Mouse (Mus musculus): Measurements from ENCODE around the gene Ms4a6d.
"Not testable (repeated sequence)": the region's sequence is repeated elsewhere in the genome, so short reads cannot be mapped to it uniquely, and the experiment has no call there.

The Ms4a6d gene

DNA sequence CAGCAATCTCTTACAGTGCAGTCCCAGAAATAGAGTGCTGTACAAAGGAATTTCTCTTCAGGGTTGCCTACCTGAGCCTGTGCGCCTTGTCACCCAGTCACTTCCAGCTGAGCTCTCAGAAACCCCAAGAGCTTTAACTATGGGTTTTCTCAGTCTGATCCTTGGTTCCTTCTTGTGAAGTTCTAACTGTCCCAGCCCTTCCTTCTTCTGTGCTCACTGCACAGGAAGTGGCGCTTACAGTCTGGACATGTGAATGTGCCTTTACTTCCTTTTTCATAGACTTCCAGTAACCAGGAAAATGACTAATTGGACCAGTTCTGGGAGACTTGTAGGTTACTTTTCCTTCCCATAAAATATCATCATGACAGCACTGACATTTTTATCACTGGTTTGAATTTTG, at the start of gene Ms4a6d:
Gene Ms4a6d, minus strand, starts transcription at position 247 of the 400 bp plus-strand sequence.
- no peak for DNase-seq

DNA sequence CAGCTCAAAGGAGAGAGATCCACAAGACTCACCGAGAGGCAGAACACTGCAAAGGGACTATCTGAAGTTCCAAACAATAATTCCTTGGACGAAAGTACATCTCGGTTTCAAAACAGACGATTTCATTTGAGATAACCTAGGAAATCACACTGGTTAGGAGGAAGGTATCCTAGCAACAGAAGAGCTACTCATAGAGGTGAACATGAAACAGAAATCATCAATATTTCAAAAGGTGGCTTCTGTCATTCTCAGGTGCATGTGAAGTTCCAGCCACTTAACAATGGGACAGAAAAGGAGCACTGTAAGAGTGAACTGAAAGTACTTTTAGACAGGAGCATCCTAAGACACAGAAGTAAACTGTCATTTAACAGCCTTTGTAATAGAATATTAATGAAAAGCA, 44.9 kb upstream of the Ms4a6d start:
- DNase-seq: no peak

GRCm38 (mm10) chr19:11646166-11646565, 41.5 kb upstream of the Ms4a6d start:
- no peak for DNase-seq

DNA sequence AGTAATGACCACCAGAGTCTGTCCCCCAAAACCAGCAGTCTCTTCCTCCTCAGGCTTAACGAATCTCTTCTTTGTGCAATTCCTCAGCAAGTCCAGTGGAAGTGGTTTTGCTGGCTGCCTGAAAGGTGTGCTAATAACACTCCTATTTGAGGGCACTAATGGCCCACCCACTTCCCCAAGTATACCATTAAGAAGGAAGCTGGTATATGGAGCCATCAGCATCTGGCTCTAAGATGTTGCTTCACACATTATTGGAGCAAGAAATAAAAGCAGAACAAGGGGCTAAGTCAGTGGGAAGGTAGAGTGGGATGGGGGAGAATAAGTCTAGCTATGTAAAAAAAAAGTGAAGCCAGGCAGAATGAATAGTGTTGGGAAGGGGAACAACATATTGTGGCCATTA, 36.1 kb upstream of the Ms4a6d start, which contains the start of gene Ms4a3:
Gene Ms4a3, minus strand, starts transcription at position 120 of the 400 bp plus-strand sequence.
- no peak for DNase-seq

- no peak for DNase-seq
These were observed 34.4 kb upstream of the Ms4a6d start for GRCm38 (mm10) chr19:11639038-11639437.

DNA sequence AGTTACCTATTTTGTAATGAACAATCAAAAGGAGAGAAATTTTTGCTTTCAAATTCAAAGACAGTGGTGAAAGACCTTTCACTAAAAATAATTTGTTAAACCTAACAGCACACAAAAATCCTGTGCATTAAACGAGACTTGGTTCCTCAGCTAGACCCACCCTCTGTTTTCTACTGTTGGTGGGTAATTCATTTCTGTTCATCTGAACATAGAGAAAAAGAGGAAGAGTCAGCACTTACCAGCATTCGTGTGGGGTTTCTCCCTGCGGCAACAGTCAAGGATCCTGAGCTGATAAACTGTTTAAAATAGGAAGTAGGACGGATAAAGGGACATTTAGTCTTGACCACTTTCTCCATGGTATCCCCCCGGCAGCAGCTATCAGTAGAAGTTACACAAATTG, 30.9 kb upstream of the Ms4a6d start:
- no peak for DNase-seq

DNA sequence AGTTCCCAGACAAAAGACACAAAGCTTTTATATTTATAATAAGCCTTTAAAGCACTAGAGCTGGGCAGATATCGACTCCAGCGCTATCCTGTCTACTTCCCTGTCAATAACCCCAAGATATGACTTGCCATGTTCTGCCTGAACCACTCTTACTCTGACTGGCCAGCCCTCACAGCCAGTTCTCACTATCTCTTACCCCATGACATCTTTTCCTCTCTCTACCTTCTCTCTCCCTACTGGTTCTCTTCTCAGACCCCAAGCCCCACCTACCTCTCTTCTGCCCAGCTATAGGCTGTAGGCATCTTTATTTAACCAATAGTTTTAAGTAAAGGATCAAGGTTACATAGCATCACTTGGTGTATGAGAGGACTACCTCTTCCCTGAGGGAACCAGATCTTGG, 29.7 kb upstream of the Ms4a6d start:
- DNase-seq: no peak

- no peak for DNase-seq
These were observed 29.1 kb upstream of the Ms4a6d start for GRCm38 (mm10) chr19:11633732-11634131.

DNA sequence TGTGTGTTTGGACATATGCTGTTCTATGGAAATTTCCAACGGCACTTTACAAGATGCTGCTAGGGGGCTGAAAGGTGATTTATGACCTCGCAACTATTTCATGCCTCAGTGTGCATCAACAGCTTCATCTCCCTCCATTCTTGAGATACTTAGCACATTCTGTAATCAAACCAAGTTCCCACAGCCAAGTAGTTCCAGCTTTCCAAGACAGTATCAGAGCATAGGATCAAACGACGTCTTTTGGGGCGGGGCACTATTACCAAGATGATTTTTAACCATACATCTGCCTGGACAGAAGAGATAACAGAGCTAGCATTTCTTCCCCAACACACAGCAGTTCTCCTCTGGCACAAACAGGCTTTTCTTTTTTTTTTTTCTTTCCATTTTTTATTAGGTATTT, 20.6 kb upstream of the Ms4a6d start:
- DNase-seq: no peak

- no peak for DNase-seq
These were observed 20.2 kb upstream of the Ms4a6d start for GRCm38 (mm10) chr19:11624800-11625199.

DNA sequence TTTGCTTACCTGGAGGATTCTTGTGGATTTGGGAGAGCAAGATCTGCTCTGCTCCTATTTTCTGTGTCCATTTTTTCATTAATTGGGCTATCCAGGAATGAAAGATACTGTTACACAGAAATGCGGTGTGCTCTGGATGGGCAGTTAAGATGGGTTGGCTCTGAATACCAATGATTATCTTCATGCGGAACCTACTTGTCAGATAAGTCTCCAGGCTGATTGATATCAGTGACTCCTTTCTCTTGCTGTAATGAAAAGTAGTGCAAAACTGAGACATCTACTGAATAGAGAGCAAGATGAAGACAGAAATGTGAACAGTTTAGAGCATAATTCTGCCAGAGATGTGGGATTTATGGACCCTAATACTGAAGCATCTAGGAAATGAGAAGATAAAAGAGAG, 18.9 kb upstream of the Ms4a6d start, which contains the start of gene Ms4a2:
Gene Ms4a2, minus strand, starts transcription at position 169 of the 400 bp plus-strand sequence.
- DNase-seq: no peak

- DNase-seq: no peak
These were observed 13.3 kb upstream of the Ms4a6d start for GRCm38 (mm10) chr19:11617983-11618382.

DNA sequence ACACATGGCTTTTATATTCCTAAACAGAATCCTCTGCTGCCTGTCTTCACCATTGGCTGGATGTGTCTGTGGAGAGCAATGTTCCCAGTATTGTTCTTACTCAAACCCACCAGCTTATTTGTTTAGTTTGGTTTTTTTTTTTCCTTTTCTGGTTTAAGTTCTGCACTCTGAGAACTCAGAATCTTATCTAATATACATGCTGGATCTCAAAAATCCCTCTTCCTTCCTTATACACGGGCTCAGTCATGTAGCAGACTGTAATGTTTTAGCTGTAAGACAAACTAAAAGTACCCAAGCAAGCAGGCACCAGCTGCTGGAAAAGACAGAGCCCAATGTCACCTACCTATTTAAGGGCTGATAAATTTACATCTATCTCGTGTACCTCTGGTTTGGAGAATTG, 10.2 kb upstream of the Ms4a6d start:
- DNase-seq: no peak

DNA sequence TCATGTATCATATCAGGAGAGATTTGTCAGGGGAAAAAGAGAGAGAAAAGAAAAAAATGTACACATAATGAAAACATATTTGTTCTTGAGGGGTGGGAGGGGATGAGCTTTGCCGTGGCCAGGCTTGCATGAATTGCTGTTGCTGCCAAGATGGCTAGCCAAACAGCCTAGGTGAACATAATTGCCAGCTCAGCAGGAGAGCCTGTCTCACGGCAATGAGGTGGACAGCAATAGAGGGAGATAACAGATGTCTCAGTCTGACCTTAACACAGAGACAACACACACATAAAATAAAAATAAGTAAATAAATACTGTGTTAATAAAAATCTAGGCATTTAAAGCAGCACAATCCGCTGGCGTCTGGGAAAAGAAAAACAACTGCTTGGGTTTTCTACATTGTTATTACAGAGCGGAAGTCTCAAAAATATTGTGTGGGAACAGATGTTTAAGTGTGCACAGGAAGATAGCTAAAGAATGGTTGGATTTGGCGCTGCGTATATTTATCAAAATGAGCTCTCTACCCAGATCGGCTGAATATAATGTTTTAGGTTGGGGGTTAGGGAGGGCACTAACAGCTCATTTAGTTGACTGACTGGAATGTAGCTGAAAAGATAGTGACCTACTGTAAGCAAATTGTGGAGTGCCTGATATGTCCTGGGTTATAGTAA, 9.3 kb upstream of the Ms4a6d start:
- no peak for DNase-seq

DNA sequence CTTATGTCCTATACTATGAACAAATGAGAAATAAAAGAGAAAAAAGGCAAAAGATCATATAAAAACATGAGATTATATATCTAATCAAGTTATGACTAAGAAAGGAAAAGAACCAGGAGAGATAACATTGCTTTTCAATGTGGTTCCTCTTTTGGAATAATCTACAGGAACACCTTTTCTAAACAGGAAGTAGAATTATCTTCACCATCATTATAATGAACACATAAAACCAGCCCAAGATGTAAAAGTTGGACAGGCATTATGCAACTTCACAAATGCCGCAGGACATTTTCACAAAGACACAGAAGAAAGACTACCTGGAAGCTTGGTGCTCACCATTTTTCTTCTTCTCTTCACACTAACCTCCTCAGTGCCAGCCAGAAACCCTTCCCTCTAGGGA, 8.4 kb upstream of the Ms4a6d start:
- no peak for DNase-seq

- no peak for DNase-seq
These were observed 7.6 kb upstream of the Ms4a6d start for GRCm38 (mm10) chr19:11612293-11612692.

GRCm38 (mm10) chr19:11611541-11611945, 6.9 kb upstream of the Ms4a6d start:
- peak in 1 of 2 experiments; percentile 5 for DNase-seq

- peak; percentile 4 to 13 for DNase-seq
These were observed 3.5 kb upstream of the Ms4a6d start for GRCm38 (mm10) chr19:11608172-11608571.

DNA sequence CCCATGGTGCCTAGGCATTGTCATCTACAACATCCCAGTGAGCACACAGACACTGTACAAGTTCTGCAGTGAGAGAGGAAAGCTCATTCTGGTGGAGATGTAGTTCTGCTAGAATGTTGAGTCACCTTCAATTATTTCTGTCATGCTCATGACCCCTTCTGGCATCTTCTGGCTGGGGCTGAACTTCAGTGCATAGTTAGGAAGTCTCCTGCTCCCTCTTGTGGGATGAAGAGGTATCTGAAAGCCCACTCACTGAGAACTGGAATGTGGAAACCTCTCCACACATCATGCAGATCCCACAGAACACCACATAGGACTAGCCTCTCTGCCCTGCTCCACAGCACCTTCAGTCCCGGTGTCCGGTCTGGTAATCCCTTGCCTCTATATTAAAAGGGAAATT, 2.6 kb downstream of the Ms4a6d start:
- DNase-seq: peak in 1 of 2 experiments; percentile 1

DNA sequence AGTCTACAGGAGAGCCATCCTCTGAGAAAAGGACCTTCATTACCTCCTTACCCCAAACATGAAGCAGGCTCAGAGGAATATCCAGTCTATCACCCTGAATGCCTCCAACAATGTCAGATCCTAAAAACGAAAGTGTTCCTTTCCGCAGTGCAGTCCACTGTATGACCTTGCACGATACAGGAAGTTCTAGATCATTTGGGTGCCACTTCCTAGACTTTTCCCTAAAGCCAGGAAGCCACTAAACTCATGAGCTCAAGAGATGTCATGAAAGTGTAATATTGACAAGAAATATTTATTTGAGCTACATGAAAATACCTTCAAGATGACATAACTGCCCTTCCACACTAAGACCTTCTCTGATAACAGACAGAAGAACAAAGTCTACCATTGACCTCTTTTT, 3.3 kb downstream of the Ms4a6d start:
- no peak for DNase-seq

DNA sequence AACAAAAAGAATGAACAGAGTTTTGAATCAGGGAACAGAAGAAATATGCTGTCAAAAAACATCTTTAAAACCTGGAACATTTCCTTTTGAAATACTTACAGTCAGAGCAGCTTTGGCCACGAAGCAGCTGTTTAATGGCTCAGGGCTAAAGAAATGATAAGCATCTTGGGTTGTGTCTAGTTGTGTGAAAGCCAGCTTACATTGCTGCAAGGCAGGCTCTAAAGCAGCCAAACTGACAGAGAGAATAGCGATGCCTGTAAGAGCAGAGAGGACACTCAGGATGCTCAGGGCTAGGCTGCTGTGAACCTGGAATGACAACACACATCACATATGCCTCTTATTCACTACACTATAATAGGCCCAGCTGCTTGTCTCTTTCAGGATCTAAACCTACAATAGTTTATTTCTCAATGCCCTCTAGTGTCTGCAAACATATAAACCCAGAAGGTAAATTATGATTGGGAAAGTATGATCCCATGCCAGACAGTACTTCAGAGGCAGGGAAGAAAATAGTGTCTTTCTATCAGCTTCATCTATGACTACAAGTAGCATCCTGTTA, 14.7 kb downstream of the Ms4a6d start:
- no peak for DNase-seq

GRCm38 (mm10) chr19:11589205-11589604, 15.4 kb downstream of the Ms4a6d start:
- DNase-seq: no peak

DNA sequence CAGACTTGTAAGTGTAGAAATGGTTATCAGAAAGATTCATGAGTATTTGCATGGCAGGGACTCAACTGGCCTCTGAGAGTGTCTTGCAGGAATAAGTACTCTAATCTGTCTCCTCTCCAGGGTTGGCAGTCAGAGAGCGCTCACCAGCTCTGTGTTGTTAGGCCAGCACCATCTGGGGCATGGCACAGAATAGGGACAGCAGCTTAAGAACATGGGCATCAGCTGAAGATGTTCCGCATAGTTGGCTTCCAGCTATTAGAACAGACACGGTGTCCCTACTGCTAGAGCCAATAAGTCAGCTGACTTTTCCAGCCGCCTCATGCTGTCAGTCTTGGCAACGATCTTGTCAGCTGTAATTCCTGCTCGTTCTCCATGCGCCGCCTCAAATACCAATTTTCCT, 29.7 kb downstream of the Ms4a6d start:
- DNase-seq: no peak

DNA sequence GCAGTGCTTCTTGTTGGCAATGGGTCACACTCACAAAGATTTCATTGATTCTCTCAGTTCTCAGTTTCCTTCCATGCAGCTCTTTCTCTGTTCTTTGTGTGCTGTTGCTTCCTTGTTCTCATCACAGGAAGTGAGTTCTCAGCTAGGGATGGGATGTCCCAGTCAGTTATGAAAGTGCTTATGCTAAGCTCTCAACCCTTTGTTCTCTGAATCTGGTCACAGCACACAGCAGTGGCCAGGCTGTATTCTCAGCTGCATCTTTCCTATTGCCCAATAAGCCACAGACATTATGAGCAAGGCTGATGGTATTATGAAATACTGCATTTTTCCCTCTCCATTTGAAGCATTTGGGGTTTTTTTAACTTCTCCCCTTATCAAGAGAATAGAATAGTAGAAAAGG, 45.1 kb downstream of the Ms4a6d start:
- not testable (repeated sequence) for DNase-seq

DNA sequence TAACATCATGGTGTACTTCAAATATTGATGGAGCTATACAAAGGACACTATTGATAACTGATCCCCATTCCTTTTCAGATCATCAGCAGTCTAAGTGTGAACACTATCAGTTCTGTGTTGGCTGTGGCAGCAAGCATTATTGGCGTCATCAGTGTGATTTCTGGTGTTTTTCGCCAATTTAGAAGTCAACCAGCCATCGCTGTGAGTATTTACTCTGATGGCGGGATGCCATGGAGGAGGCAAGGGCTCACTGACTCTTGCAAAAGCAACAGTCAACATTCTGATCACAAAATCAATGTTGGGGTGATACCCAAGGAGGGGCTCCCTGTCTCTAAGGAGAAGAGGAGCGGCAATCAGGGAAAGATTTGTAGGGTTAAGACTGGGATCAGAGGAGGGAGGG, 49.9 kb downstream of the Ms4a6d start:
- no peak for DNase-seq
